Comparison of ENCODE assay signal across 9 mouse cellular contexts in genomic region chr6:22493632-22494260, GRCm38 (mm10).
DNase-seq lines count a peak whose midpoint lies in the region; ATAC-seq and TF ChIP-seq lines count a peak whose summit lies in the region.
"Had no signal": no experiment of that assay in that cellular context is flagged by ENCODE, and none has a peak within 500 bp of the region (broad histone marks: within the 10 kb centered on the region; RNA-seq: fewer than 3 reads in every experiment).

No protein-coding gene starts in this region.

- 47% methylated on average over 11 of the region's 11 CpGs for WGBS in heart, embryonic 10.5 days
- WGBS in forebrain, embryonic 15.5 days, result 34% methylated on average over 11 of the region's 11 CpGs
- WGBS in intestine, postnatal 0 days, result 37% methylated on average over 11 of the region's 11 CpGs

- no peak overlapping the region for H3K4me3 ChIP-seq in heart, embryonic 10.5 days
- no peak overlapping the region for H3K4me3 ChIP-seq in forebrain, embryonic 15.5 days
- H3K4me3 ChIP-seq in intestine, postnatal 0 days (ENCODE audit: low read depth, low read length), result no peak overlapping the region
- H3K4me3 ChIP-seq: embryonic facial prominence, embryonic 13.5 days had no signal

- H3K36me3 ChIP-seq in heart, embryonic 10.5 days, result no peaks in the 10 kb centered on the region
- H3K36me3 ChIP-seq in forebrain, embryonic 15.5 days, result no peaks in the 10 kb centered on the region
- H3K36me3 ChIP-seq in intestine, postnatal 0 days (ENCODE audit: control insufficient read depth, insufficient read depth), result no peaks in the 10 kb centered on the region
- H3K36me3 ChIP-seq: embryonic facial prominence, embryonic 13.5 days had no signal

- ATAC-seq in forebrain, embryonic 15.5 days (replicated peaks), result peak; percentile 85
- ATAC-seq in intestine, postnatal 0 days, result no peak
- peak; percentile 84 for ATAC-seq in megakaryocyte-erythroid progenitor cell, adult 5-6 weeks (replicated peaks; ENCODE audit: low FRiP score, low TSS enrichment, poor library complexity, severe bottlenecking)

- no peaks in the 10 kb centered on the region for H3K9me3 ChIP-seq in heart, embryonic 10.5 days
- H3K9me3 ChIP-seq in forebrain, embryonic 15.5 days, result no peaks in the 10 kb centered on the region
- no peaks in the 10 kb centered on the region for H3K9me3 ChIP-seq in intestine, postnatal 0 days (ENCODE audit: control insufficient read depth)
- H3K9me3 ChIP-seq: embryonic facial prominence, embryonic 13.5 days had no signal

- H3K27ac ChIP-seq in heart, embryonic 10.5 days, result no peak overlapping the region
- no peak overlapping the region for H3K27ac ChIP-seq in forebrain, embryonic 15.5 days (replicated peaks)
- no peak overlapping the region for H3K27ac ChIP-seq in intestine, postnatal 0 days (ENCODE audit: low read depth, low read length)
- H3K27ac ChIP-seq: embryonic facial prominence, embryonic 13.5 days had no signal

- no peak overlapping the region for H3K4me2 ChIP-seq in forebrain, embryonic 15.5 days (replicated peaks)
- H3K4me2 ChIP-seq in intestine, postnatal 0 days (replicated peaks; ENCODE audit: low read depth), result no peak overlapping the region
- H3K4me2 ChIP-seq: embryonic facial prominence, embryonic 13.5 days had no signal

- H3K27me3 ChIP-seq in heart, embryonic 10.5 days (ENCODE audit: insufficient read depth, poor library complexity, severe bottlenecking), result no peaks in the 10 kb centered on the region
- no peaks in the 10 kb centered on the region for H3K27me3 ChIP-seq in forebrain, embryonic 15.5 days
- no peaks in the 10 kb centered on the region for H3K27me3 ChIP-seq in intestine, postnatal 0 days (replicated peaks; ENCODE audit: control insufficient read depth, insufficient read depth, low read length)
- H3K27me3 ChIP-seq: embryonic facial prominence, embryonic 13.5 days had no signal

- peak; percentile 88 for DNase-seq in heart, adult 11 months
- no peak for DNase-seq in heart, embryonic 10.5 days (ENCODE audit: low spot score)
- DNase-seq in A20 (ENCODE audit: low read depth, low spot score) (peak; percentile 78), ZHBTc4 (ENCODE audit: low read depth, low spot score) (peak; percentile 72)
- DNase-seq in urinary bladder, postnatal 4 days (ENCODE audit: low spot score in 2 of 2), result no peak

- no peaks in the 10 kb centered on the region for H3K4me1 ChIP-seq in heart, embryonic 10.5 days
- H3K4me1 ChIP-seq in forebrain, embryonic 15.5 days, result no peaks in the 10 kb centered on the region
- no peaks in the 10 kb centered on the region for H3K4me1 ChIP-seq in intestine, postnatal 0 days (replicated peaks; ENCODE audit: control insufficient read depth, insufficient read depth, low read length)
- H3K4me1 ChIP-seq: embryonic facial prominence, embryonic 13.5 days had no signal

- TF ChIP-seq CTCF in intestine, postnatal 0 days (IDR thresholded peaks at IDR 0.05; ENCODE audit: low read depth), result peak; percentile 84

- no peak overlapping the region for H3K9ac ChIP-seq in forebrain, embryonic 15.5 days (replicated peaks)
- no peak overlapping the region for H3K9ac ChIP-seq in intestine, postnatal 0 days (ENCODE audit: low read depth, low read length)
- H3K9ac ChIP-seq: embryonic facial prominence, embryonic 13.5 days had no signal

Comparison
In these comparisons a context has a peak if more than half of its experiments do, and no peak if none do; other contexts are left out.
1. DNase-seq: peak in heart, adult 11 months (single experiment), A20 (single experiment) and ZHBTc4 (single experiment); none in heart, embryonic 10.5 days (single experiment) and urinary bladder, postnatal 4 days (0 of 2).